Mouse (Mus musculus) liver, embryonic 14.5 days (tissue): ENCODE results near the gene Cass4. TPM values are rescaled to one million over a fixed set of nuclear protein-coding genes. Genes with fewer than 3 reads are reported as not detected.

ENCODE experiments used
- ATAC-seq: fragments of 200-750 bp; cut with Nextera tagmentation; 2 replicates; pipeline ENCODE4 v1.8.0; 2017; ENCODE audit warnings: moderate number of reproducible peaks, mild to moderate bottlenecking, moderate library complexity; ENCODE audit not compliant: insufficient read depth
- DNase-seq, 3 experiments: peaks; one replicate each; pipeline ENCODE4 v3.0.0-alpha.2; 2012 to 2013; ENCODE audit warnings: low read depth in 3 of 3, low spot score in 3 of 3
- H3K27ac ChIP-seq: fragments of 300-500 bp; sonication (generic); 2 replicates; pipeline ENCODE4 v1.5.1; 2014; ENCODE audit warnings: moderate library complexity, mild to moderate bottlenecking, control low read depth, inconsistent platforms
- H3K27me3 ChIP-seq: fragments of 300-500 bp; sonication (generic); 2 replicates; pipeline ENCODE4 v1.6.1; 2014; ENCODE audit warnings: mild to moderate bottlenecking, low read length, moderate library complexity; ENCODE audit not compliant: control insufficient read depth, insufficient read depth
- H3K36me3 ChIP-seq: fragments of 300-500 bp; sonication (generic); replicated peaks from 2 replicates; pipeline ENCODE4 v1.6.1; 2014; ENCODE audit warnings: low read depth; ENCODE audit not compliant: control insufficient read depth, insufficient read depth
- H3K4me1 ChIP-seq, 2 experiments: fragments of 200-500 bp in 1 of 2; fragments of 300-500 bp in 1 of 2; sonication (generic) in 1 of 2; replicated peaks; 2 replicates each; pipeline ENCODE4 v1.6.1; 2012 to 2014; ENCODE audit warnings: antibody characterized with exemption in 1 of 2, inconsistent platforms in 1 of 2, low read length in 1 of 2; ENCODE audit not compliant: control insufficient read depth in 2 of 2, insufficient read depth in 2 of 2
- H3K4me2 ChIP-seq: fragments of 300-500 bp; sonication (generic); 2 replicates; pipeline ENCODE4 v1.6.1; 2014; ENCODE audit warnings: low read depth, mild to moderate bottlenecking, control low read depth, moderate library complexity
- H3K4me3 ChIP-seq, 2 experiments: fragments of 200-500 bp in 1 of 2; fragments of 300-500 bp in 1 of 2; sonication (generic) in 1 of 2; 2 replicates each; pipeline ENCODE4 v1.5.1; 2012 to 2014; ENCODE audit warnings: low read depth in 2 of 2, low read length in 2 of 2, mild to moderate bottlenecking in 2 of 2, control low read depth in 1 of 2, inconsistent platforms in 1 of 2, moderate library complexity in 1 of 2; ENCODE audit not compliant: insufficient read depth in 1 of 2
- H3K9ac ChIP-seq: fragments of 300-500 bp; sonication (generic); replicated peaks from 2 replicates; pipeline ENCODE4 v1.6.1; 2014; ENCODE audit warnings: mild to moderate bottlenecking, control low read depth, moderate library complexity
- H3K9me3 ChIP-seq: fragments of 300-500 bp; sonication (generic); 2 replicates; pipeline ENCODE4 v1.6.1; 2016; ENCODE audit warnings: low read length, mixed read lengths; ENCODE audit not compliant: control insufficient read depth
- CTCF ChIP-seq: IDR thresholded peaks from 2 replicates; pipeline ENCODE4 v1.5.1; 2016; ENCODE audit warnings: antibody characterized with exemption, low read depth, control low read depth
- EP300 ChIP-seq: IDR thresholded peaks from 2 replicates; pipeline ENCODE4 v1.6.1; 2016; ENCODE audit warnings: antibody characterized with exemption, low read depth
- WGBS: fragments of 180-500 bp; shearing (Covaris S2); extraction: QIAGEN DNeasy Blood & Tissue Kit; methylation state at CpG from one replicate; pipeline ENCODE4 v1.1.7; 2014; ENCODE audit not compliant: insufficient replicate concordance; 5-methylcytosine and 5-hydroxymethylcytosine counted together
- polyA plus RNA-seq, 2 experiments: library from polyadenylated mRNA; depleted of rRNA in 1 of 2; stranded (reverse) in 1 of 2; unstranded in 1 of 2; fragments of >200 nt; fragmentation: Nextera tagmentation in 1 of 2; extraction: Ambion mirVana in 1 of 2; gene quantifications; 2 replicates each; pipeline versions ENCODE4 v1.2.1 to v1.2.3; 2012 to 2014

The Cass4 gene
- polyA plus RNA-seq, 2 experiments, result 0.45 to 0.75 TPM

GRCm38 (mm10) chr2:172405011-172405410 is 11.4 kb downstream of the Cass4 start:
- H3K4me3 ChIP-seq, result no peak overlapping the region
- H3K36me3 ChIP-seq, result no peaks in the 10 kb centered on the region
- no peak overlapping the region for H3K4me2 ChIP-seq
- peaks cover 0 to 3% of the 10 kb centered on the region in 2 experiments; a peak in 2 of 4 replicates for H3K4me1 ChIP-seq
- WGBS, result 23% methylated on average over 3 of the region's 3 CpGs
- DNase-seq (no peak), ATAC-seq (no peak)
- H3K27ac ChIP-seq, result no peak overlapping the region
- no peaks in the 10 kb centered on the region for H3K27me3 ChIP-seq
- no peak overlapping the region for H3K9ac ChIP-seq
- TF ChIP-seq EP300, result no peak
- no peak for TF ChIP-seq CTCF
- no peaks in the 10 kb centered on the region for H3K9me3 ChIP-seq

DNA sequence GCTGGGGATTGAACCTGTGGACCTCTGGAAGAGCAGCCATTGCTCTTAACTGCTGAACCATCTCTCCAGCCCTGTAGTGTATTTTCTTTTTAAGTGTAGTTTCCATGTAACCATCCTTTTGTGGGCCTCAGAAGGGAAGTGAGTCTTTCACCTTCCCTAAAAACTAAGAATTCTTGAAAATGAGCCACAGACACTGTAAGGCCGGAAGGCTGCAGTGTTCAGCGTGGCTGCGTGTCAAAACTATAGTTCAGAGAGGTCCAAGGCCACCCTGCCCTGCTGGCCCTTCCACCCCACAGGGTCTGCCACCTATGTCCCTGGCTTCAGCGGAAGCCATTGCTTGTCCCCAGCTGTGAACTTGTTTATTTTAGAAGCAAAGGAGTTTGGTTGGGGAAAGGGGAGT is 12.6 kb downstream of the Cass4 start:
- Histone ChIP-seq H3K4me1 (peaks cover 0 to 3% of the 10 kb centered on the region in 2 experiments; a peak in 2 of 4 replicates), H3K9ac (no peak overlapping the region), H3K27ac (no peak overlapping the region), H3K36me3 (no peaks in the 10 kb centered on the region), H3K4me2 (no peak overlapping the region), H3K27me3 (no peaks in the 10 kb centered on the region), H3K9me3 (no peaks in the 10 kb centered on the region), H3K4me3 (no peak overlapping the region)
- no peak for TF ChIP-seq EP300
- TF ChIP-seq CTCF, result no peak
- 35% methylated on average over 4 of the region's 4 CpGs for WGBS
- no peak for DNase-seq
- ATAC-seq, result no peak

DNA sequence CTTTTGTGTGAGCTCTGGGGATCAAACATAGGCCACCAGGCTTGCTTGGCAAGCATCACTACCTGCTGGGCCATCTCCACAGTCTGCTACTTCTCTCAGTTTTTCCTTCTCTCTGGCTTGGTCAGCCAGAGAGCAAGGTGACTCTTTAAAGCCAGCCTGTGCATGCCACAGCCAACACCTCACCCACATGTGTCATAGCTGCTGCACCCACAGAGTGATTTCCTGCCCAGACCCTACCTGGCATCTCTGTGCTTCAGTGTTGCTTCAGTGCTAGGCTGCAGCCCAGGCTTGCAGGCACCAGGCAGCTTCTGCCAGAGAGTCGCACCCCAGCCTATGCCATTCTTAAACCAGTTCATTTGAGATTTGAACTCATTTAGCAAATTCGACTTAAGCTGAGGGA is 13.9 kb downstream of the Cass4 start:
- 53% methylated on average over 2 of the region's 2 CpGs for WGBS
- no peak overlapping the region for H3K9ac ChIP-seq
- no peak for ATAC-seq

GRCm38 (mm10) chr2:172410686-172411085 is 17.1 kb downstream of the Cass4 start:
- no peak overlapping the region for H3K9ac ChIP-seq
- WGBS, result 54% methylated on average over 2 of the region's 2 CpGs
- no peak for ATAC-seq
- no peaks in the 10 kb centered on the region for H3K27me3 ChIP-seq
- DNase-seq, result no peak
- H3K4me2 ChIP-seq, result no peak overlapping the region
- H3K4me3 ChIP-seq, result no peak overlapping the region
- H3K36me3 ChIP-seq, result no peaks in the 10 kb centered on the region
- H3K4me1 ChIP-seq, result peaks cover 0 to 14% of the 10 kb centered on the region in 2 experiments; a peak in 2 of 4 replicates
- no peaks in the 10 kb centered on the region for H3K9me3 ChIP-seq
- no peak for TF ChIP-seq EP300
- no peak for TF ChIP-seq CTCF
- H3K27ac ChIP-seq, result no peak overlapping the region

More for the DNA sequence above, 13.9 kb downstream of the Cass4 start:
- no peak overlapping the region for H3K4me3 ChIP-seq
- no peak overlapping the region for H3K27ac ChIP-seq
- no peaks in the 10 kb centered on the region for H3K36me3 ChIP-seq
- H3K4me2 ChIP-seq, result no peak overlapping the region
- no peaks in the 10 kb centered on the region for H3K9me3 ChIP-seq
- H3K4me1 ChIP-seq, result peaks cover 0 to 2% of the 10 kb centered on the region in 2 experiments; a peak in 1 of 4 replicates
- no peak for DNase-seq
- H3K27me3 ChIP-seq, result no peaks in the 10 kb centered on the region
- TF ChIP-seq EP300, result no peak
- TF ChIP-seq CTCF, result no peak

GRCm38 (mm10) chr2:172411091-172411490 is 17.5 kb downstream of the Cass4 start:
- no peak for ATAC-seq
- Histone ChIP-seq H3K9ac (no peak overlapping the region), H3K4me3 (no peak overlapping the region), H3K27ac (no peak overlapping the region), H3K4me2 (no peak overlapping the region), H3K27me3 (no peaks in the 10 kb centered on the region), H3K9me3 (no peaks in the 10 kb centered on the region), H3K4me1 (peaks cover 0 to 14% of the 10 kb centered on the region in 2 experiments; a peak in 2 of 4 replicates), H3K36me3 (no peaks in the 10 kb centered on the region)
- no peak for DNase-seq
- TF ChIP-seq EP300 (no peak), CTCF (no peak)
- WGBS, result 78% methylated on average over 11 of the region's 11 CpGs
